Mouse (Mus musculus): ENCODE results near the gene Nod2. TPM values are rescaled to one million over a fixed set of nuclear protein-coding genes. Genes with fewer than 3 reads are reported as not detected.

The Nod2 gene
- polyA plus RNA-seq, 1 experiment from 2014 or later = 0.19 TPM

GRCm38 (mm10) chr8:88626940-88627264 is 20.2 kb upstream of the Nod2 start:
- peak overlapping the region; percentile 83 for H3K9ac ChIP-seq (ENCODE audit: low read depth, low read length)
- no peak for DNase-seq (ENCODE audit: low spot score)
- ATAC-seq (ENCODE audit: low read depth) = no peak
- no peaks in the 10 kb centered on the region for H3K9me3 ChIP-seq (ENCODE audit: control insufficient read depth, low read length)
- peaks cover 7% of the 10 kb centered on the region; the same call in 1 of the 2 replicates for H3K4me1 ChIP-seq (ENCODE audit: control insufficient read depth, insufficient read depth, low read length)
- H3K36me3 ChIP-seq (ENCODE audit: control insufficient read depth, insufficient read depth, low read length) = no peaks in the 10 kb centered on the region
- H3K27me3 ChIP-seq (replicated peaks; ENCODE audit: control insufficient read depth, insufficient read depth, low read length) = peaks cover 14% of the 10 kb centered on the region; the same call in 1 of the 2 replicates
- H3K4me3 ChIP-seq (ENCODE audit: low read depth, low read length) = peak overlapping the region; percentile 63
- WGBS = 20% methylated on average over 11 of the region's 19 CpGs
- H3K27ac ChIP-seq (replicated peaks; ENCODE audit: low read depth, low read length) = no peak overlapping the region; the same call in 1 of the 2 replicates
- peak overlapping the region; percentile 93 for H3K4me2 ChIP-seq (ENCODE audit: low read depth, low read length)

GRCm38 (mm10) chr8:88627265-88627991 is 19.7 kb upstream of the Nod2 start:
- peak; percentile 89 for ATAC-seq (ENCODE audit: low read depth)
- 2% methylated on average over 25 of the region's 105 CpGs for WGBS
- peak overlapping the region; percentile 78 for H3K27ac ChIP-seq (replicated peaks; ENCODE audit: low read depth, low read length)

GRCm38 (mm10) chr8:88628001-88628774 is 18.9 kb upstream of the Nod2 start:
- H3K27ac ChIP-seq (replicated peaks; ENCODE audit: low read depth, low read length) = no peak overlapping the region

More at GRCm38 (mm10) chr8:88627265-88627991, 19.7 kb upstream of the Nod2 start:
- no peaks in the 10 kb centered on the region for H3K36me3 ChIP-seq (ENCODE audit: control insufficient read depth, insufficient read depth, low read length)
- peak overlapping the region; percentile 83 for H3K9ac ChIP-seq (ENCODE audit: low read depth, low read length)
- H3K4me1 ChIP-seq (ENCODE audit: control insufficient read depth, insufficient read depth, low read length) = peaks cover 7% of the 10 kb centered on the region; the same call in 1 of the 2 replicates
- peak overlapping the region; percentile 93 for H3K4me2 ChIP-seq (ENCODE audit: low read depth, low read length)
- DNase-seq (ENCODE audit: low spot score) = peak; percentile 94
- peak overlapping the region; percentile 63 for H3K4me3 ChIP-seq (ENCODE audit: low read depth, low read length)
- peaks cover 14% of the 10 kb centered on the region; the same call in 1 of the 2 replicates for H3K27me3 ChIP-seq (replicated peaks; ENCODE audit: control insufficient read depth, insufficient read depth, low read length)
- no peaks in the 10 kb centered on the region for H3K9me3 ChIP-seq (ENCODE audit: control insufficient read depth, low read length)

GRCm38 (mm10) chr8:88630225-88630624 is 16.9 kb upstream of the Nod2 start:
- Histone ChIP-seq H3K4me1 (ENCODE audit: control insufficient read depth, insufficient read depth, low read length) (peaks cover 7% of the 10 kb centered on the region; the same call in 1 of the 2 replicates), H3K4me2 (ENCODE audit: low read depth, low read length) (no peak overlapping the region), H3K36me3 (ENCODE audit: control insufficient read depth, insufficient read depth, low read length) (no peaks in the 10 kb centered on the region), H3K27ac (replicated peaks; ENCODE audit: low read depth, low read length) (no peak overlapping the region), H3K27me3 (replicated peaks; ENCODE audit: control insufficient read depth, insufficient read depth, low read length) (peaks cover 14% of the 10 kb centered on the region; the same call in 1 of the 2 replicates), H3K4me3 (ENCODE audit: low read depth, low read length) (no peak overlapping the region), H3K9me3 (ENCODE audit: control insufficient read depth, low read length) (no peaks in the 10 kb centered on the region), H3K9ac (ENCODE audit: low read depth, low read length) (no peak overlapping the region)
- ATAC-seq (ENCODE audit: low read depth) (no peak), DNase-seq (ENCODE audit: low spot score) (no peak)
- WGBS = 85% methylated on average over 4 of the region's 4 CpGs

More at GRCm38 (mm10) chr8:88628001-88628774, 18.9 kb upstream of the Nod2 start:
- H3K9ac ChIP-seq (ENCODE audit: low read depth, low read length) = peak overlapping the region; percentile 83
- peak overlapping the region; percentile 63 for H3K4me3 ChIP-seq (ENCODE audit: low read depth, low read length)
- H3K36me3 ChIP-seq (ENCODE audit: control insufficient read depth, insufficient read depth, low read length) = no peaks in the 10 kb centered on the region
- H3K4me2 ChIP-seq (ENCODE audit: low read depth, low read length) = peak overlapping the region; percentile 93
- peaks cover 7% of the 10 kb centered on the region; the same call in 1 of the 2 replicates for H3K4me1 ChIP-seq (ENCODE audit: control insufficient read depth, insufficient read depth, low read length)
- DNase-seq (ENCODE audit: low spot score) (peak; percentile 56), ATAC-seq (ENCODE audit: low read depth) (peak; percentile 51)
- no peaks in the 10 kb centered on the region for H3K9me3 ChIP-seq (ENCODE audit: control insufficient read depth, low read length)
- 57% methylated on average over 14 of the region's 14 CpGs for WGBS
- H3K27me3 ChIP-seq (replicated peaks; ENCODE audit: control insufficient read depth, insufficient read depth, low read length) = peaks cover 14% of the 10 kb centered on the region; the same call in 1 of the 2 replicates

- Histone ChIP-seq H3K4me1 (ENCODE audit: control insufficient read depth, insufficient read depth, low read length) (peaks cover 7% of the 10 kb centered on the region; the same call in 1 of the 2 replicates), H3K27ac (replicated peaks; ENCODE audit: low read depth, low read length) (no peak overlapping the region), H3K4me2 (ENCODE audit: low read depth, low read length) (no peak overlapping the region), H3K36me3 (ENCODE audit: control insufficient read depth, insufficient read depth, low read length) (no peaks in the 10 kb centered on the region), H3K4me3 (ENCODE audit: low read depth, low read length) (no peak overlapping the region), H3K9ac (ENCODE audit: low read depth, low read length) (no peak overlapping the region), H3K9me3 (ENCODE audit: control insufficient read depth, low read length) (no peaks in the 10 kb centered on the region), H3K27me3 (replicated peaks; ENCODE audit: control insufficient read depth, insufficient read depth, low read length) (peaks cover 7% of the 10 kb centered on the region; the same call in 1 of the 2 replicates)
- ATAC-seq (ENCODE audit: low read depth) = no peak
- peak; percentile 35 for DNase-seq (ENCODE audit: low spot score)
These were observed 16.0 kb upstream of the Nod2 start for GRCm38 (mm10) chr8:88631081-88631480.

- WGBS = 83% methylated on average over 7 of the region's 7 CpGs
These were observed 13.8 kb upstream of the Nod2 start for GRCm38 (mm10) chr8:88633343-88633765.

GRCm38 (mm10) chr8:88635474-88636397 is 11.4 kb upstream of the Nod2 start, which contains the start of gene Snx20:
Gene Snx20 (minus strand): TSS chr8:88636128.
- WGBS = 73% methylated on average over 14 of the region's 14 CpGs
- no peak within 1 kb of the TSS for H3K27ac ChIP-seq (replicated peaks; ENCODE audit: low read depth, low read length)
- no peaks in the 10 kb centered on the region for H3K4me1 ChIP-seq (ENCODE audit: control insufficient read depth, insufficient read depth, low read length)
- no peak within 1 kb of the TSS for H3K4me2 ChIP-seq (ENCODE audit: low read depth, low read length)
- H3K36me3 ChIP-seq (ENCODE audit: control insufficient read depth, insufficient read depth, low read length) = no peaks in the 10 kb centered on the region
- H3K27me3 ChIP-seq (replicated peaks; ENCODE audit: control insufficient read depth, insufficient read depth, low read length) = no peaks in the 10 kb centered on the region
- no peak for ATAC-seq (ENCODE audit: low read depth)
- no peak for DNase-seq (ENCODE audit: low spot score)
- no peak within 1 kb of the TSS for H3K4me3 ChIP-seq (ENCODE audit: low read depth, low read length)
- no peaks in the 10 kb centered on the region for H3K9me3 ChIP-seq (ENCODE audit: control insufficient read depth, low read length)
- no peak within 1 kb of the TSS for H3K9ac ChIP-seq (ENCODE audit: low read depth, low read length)

More at GRCm38 (mm10) chr8:88633343-88633765, 13.8 kb upstream of the Nod2 start:
- Histone ChIP-seq H3K36me3 (ENCODE audit: control insufficient read depth, insufficient read depth, low read length) (no peaks in the 10 kb centered on the region), H3K4me1 (ENCODE audit: control insufficient read depth, insufficient read depth, low read length) (peaks cover 3% of the 10 kb centered on the region; the same call in 1 of the 2 replicates), H3K4me2 (ENCODE audit: low read depth, low read length) (no peak overlapping the region), H3K27me3 (replicated peaks; ENCODE audit: control insufficient read depth, insufficient read depth, low read length) (no peaks in the 10 kb centered on the region; the same call in 1 of the 2 replicates), H3K9me3 (ENCODE audit: control insufficient read depth, low read length) (no peaks in the 10 kb centered on the region), H3K27ac (replicated peaks; ENCODE audit: low read depth, low read length) (no peak overlapping the region), H3K9ac (ENCODE audit: low read depth, low read length) (no peak overlapping the region), H3K4me3 (ENCODE audit: low read depth, low read length) (no peak overlapping the region)
- ATAC-seq (ENCODE audit: low read depth) (no peak), DNase-seq (ENCODE audit: low spot score) (peak; percentile 39)
